Mouse (Mus musculus): ENCODE measurements around the gene Rnf167. TPM values are rescaled to one million over a fixed set of nuclear protein-coding genes. Genes with fewer than 3 reads are reported as not detected.

The Rnf167 gene
- total RNA-seq, 2 experiments from 2014 or later: 86.4 to 90.1 TPM

DNA sequence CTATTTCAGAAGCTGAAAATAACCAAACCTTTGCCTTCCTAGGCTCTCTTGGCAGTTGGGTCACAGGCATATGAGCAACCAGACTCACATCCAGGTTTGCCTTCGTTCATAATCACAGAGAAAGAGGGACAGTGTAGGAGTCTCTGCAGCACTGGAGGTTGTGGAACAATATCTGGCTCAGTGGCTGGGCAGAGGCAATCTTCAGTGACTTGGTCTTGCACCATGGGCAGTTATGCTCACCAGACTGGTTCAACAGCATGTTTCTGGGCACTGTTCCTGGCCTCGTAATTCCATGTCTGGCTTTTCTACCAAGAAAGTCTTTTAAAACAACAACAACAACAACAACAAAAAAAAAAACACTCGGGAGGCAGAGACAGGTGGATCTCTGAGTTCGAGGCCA is 11.4 kb upstream of the Rnf167 start:
- no peak for DNase-seq (ENCODE audit: low spot score in 2 of 2)

DNA sequence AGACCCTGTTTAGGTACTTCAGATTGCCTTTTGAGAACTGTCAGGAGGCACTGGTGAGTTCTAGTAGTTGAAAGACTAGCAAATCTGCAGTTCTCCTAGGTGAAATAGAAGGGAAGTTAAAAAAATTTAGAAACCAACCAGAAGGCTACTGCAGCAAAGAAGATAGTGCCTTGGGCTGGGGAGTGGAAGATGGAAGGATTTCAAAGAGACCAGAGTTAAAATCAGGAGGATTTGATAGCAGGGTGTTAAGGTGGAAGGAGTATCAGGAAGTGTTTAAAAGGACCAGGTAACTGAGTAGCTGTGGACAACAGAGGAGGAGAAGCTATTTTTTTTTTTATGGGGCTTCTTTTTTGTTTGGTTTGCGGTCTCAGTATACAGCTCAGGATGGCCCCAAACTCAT is 9.3 kb upstream of the Rnf167 start:
- no peak for DNase-seq (ENCODE audit: low spot score in 2 of 2)

GRCm38 (mm10) chr11:70638293-70638692 is 8.7 kb upstream of the Rnf167 start:
- no peak for DNase-seq (ENCODE audit: low spot score in 2 of 2)

GRCm38 (mm10) chr11:70638714-70639278 is 8.2 kb upstream of the Rnf167 start, which contains the start of gene Gp1ba:
TSS of gene Gp1ba (plus strand) at chr11:70639122.
- no peak for DNase-seq (ENCODE audit: low spot score in 2 of 2)

DNA sequence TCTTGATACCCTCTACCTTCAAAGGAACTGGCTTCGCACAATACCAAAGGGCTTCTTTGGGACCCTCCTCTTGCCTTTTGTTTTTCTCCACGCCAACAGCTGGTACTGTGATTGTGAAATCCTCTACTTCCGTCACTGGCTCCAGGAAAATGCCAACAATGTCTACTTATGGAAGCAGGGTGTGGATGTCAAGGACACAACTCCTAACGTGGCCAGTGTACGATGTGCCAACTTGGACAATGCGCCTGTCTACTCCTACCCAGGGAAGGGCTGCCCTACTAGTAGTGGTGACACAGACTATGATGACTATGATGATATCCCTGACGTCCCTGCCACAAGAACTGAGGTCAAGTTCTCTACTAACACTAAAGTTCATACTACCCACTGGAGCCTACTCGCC is 7.1 kb upstream of the Rnf167 start:
- DNase-seq (ENCODE audit: low spot score in 2 of 2): no peak

DNA sequence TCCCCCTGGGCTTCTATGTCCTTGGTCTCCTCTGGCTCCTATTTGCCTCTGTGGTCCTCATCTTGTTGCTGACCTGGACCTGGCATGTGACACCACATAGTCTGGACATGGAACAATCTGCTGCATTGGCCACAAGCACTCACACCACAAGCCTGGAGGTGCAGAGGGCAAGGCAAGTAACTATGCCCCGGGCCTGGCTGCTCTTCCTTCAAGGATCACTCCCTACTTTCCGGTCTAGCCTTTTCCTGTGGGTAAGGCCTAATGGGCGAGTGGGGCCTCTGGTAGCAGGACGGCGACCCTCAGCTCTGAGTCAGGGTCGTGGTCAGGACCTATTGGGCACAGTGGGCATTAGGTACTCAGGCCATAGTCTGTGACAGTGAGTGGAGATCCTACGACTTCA is 5.8 kb upstream of the Rnf167 start:
- DNase-seq (ENCODE audit: low spot score in 2 of 2): no peak

DNA sequence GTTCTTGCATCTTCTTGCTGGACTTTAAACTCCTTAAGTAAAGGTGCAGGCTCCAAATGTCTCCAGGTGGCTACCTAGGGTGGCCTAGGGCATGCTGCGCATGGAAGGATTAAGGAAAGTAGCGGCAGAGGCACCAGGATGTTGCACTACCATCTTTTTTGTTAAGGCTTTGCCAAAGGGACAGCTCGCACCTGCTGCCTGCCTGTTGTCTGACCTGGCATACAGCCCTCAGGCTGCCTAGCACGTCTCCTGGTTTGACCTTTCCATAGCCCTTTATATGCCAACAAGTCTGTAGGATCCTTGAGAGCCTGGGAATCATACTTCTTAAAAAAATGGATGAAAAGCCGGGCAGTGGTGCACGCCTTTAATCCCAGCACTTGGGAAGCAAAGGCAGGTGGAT is 4.0 kb upstream of the Rnf167 start:
- DNase-seq (ENCODE audit: low spot score in 2 of 2): no peak

GRCm38 (mm10) chr11:70644564-70645103 is 2.4 kb upstream of the Rnf167 start:
- DNase-seq (ENCODE audit: low spot score in 2 of 2): no peak

- DNase-seq (ENCODE audit: low spot score in 2 of 2): no peak
These were observed 1.4 kb upstream of the Rnf167 start for GRCm38 (mm10) chr11:70645461-70646258.

GRCm38 (mm10) chr11:70646259-70646555 is 828 bp upstream of the Rnf167 start:
- no peak for DNase-seq (ENCODE audit: low spot score in 2 of 2)

- no peak for DNase-seq (ENCODE audit: low spot score in 2 of 2)
These were observed 833 bp downstream of the Rnf167 start for GRCm38 (mm10) chr11:70647716-70648420.

DNA sequence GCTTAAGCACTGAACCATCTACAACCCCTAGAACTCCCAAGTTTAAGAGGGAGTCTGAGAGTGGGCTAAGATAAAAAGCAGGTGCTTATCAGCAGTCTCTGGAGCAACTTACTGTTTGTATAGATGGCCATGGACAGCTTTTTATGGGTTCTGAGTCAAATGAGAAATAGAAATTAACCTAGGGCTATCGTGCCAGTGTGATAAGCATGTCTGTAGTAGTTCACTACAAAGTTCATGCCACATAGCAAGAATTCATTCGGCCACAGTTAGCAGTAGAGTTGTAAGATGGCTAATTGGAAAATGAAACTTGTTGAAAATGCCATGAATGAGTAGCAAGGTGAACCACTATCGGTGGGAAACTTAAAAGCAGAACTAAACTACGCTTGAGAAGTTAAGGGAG is 1.5 kb downstream of the Rnf167 start:
- DNase-seq (ENCODE audit: low spot score in 2 of 2): no peak

GRCm38 (mm10) chr11:70649185-70649734 is 2.2 kb downstream of the Rnf167 start:
- DNase-seq (ENCODE audit: low spot score in 2 of 2): no peak

- no peak for DNase-seq (ENCODE audit: low spot score in 2 of 2)
These were observed 3.5 kb downstream of the Rnf167 start for GRCm38 (mm10) chr11:70650322-70651175.

GRCm38 (mm10) chr11:70651391-70651790 is 4.4 kb downstream of the Rnf167 start:
- DNase-seq (ENCODE audit: low spot score in 2 of 2): no peak

GRCm38 (mm10) chr11:70652029-70652883 is 5.2 kb downstream of the Rnf167 start:
- no peak for DNase-seq (ENCODE audit: low spot score in 2 of 2)

DNA sequence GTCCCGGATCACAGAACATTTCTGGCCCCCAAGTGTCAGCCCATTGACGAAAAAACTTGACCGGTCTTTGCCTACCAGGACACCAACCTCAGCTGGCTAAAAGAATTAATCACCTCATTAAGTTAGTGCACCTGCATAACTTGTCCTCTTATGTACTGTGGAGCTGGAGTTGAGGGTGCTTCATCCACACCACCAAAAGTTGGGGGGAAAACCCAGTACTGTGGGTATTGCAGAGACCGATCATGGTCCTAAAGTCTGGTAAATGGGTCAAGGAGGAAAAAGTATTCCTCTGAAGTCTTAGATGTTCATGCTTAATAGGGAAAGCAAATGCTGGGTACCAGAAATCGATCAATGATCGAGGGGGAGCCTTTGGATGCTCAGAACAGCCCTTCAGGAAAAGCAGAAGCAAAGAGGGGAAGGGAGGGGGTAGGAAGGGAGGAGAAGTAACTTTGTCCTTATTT is 5.9 kb downstream of the Rnf167 start:
- no peak for DNase-seq (ENCODE audit: low spot score in 2 of 2)

- peak; percentile 51 to 54 for DNase-seq (ENCODE audit: low spot score in 2 of 2)
These were observed 6.5 kb downstream of the Rnf167 start for GRCm38 (mm10) chr11:70653345-70654197.
